Mouse (Mus musculus) spleen, adult 2 months (tissue): ENCODE measurements around the gene Srpx. TPM values are rescaled to one million over a fixed set of nuclear protein-coding genes. Genes with fewer than 3 reads are reported as not detected.

ENCODE experiments used
- DNase-seq, 2 experiments: peaks; one replicate each; pipeline versions ENCODE4 v3.0.0 to v3.0.0-alpha.2; 2012 to 2021; ENCODE audit warnings: low spot score in 2 of 2, low read depth in 1 of 2
- H3K27ac ChIP-seq: fragments of 200-500 bp; 2 replicates; pipeline ENCODE4 v1.5.1; 2012; ENCODE audit warnings: low read length, inconsistent platforms; ENCODE audit not compliant: insufficient read depth
- H3K27me3 ChIP-seq: fragments of 200-500 bp; 2 replicates; pipeline ENCODE4 v1.6.1; 2012; ENCODE audit warnings: mild to moderate bottlenecking, moderate library complexity, low read length, inconsistent platforms; ENCODE audit not compliant: control insufficient read depth, insufficient read depth
- H3K36me3 ChIP-seq: fragments of 200-500 bp; 2 replicates; pipeline ENCODE4 v1.6.1; 2012; ENCODE audit warnings: mild to moderate bottlenecking, low read length, inconsistent platforms; ENCODE audit not compliant: control insufficient read depth, insufficient read depth
- H3K4me1 ChIP-seq: fragments of 200-500 bp; 2 replicates; pipeline ENCODE4 v1.6.1; 2011; ENCODE audit warnings: inconsistent platforms; ENCODE audit not compliant: control insufficient read depth, insufficient read depth, insufficient read length
- H3K4me3 ChIP-seq: fragments of 200-500 bp; 2 replicates; pipeline ENCODE4 v1.5.1; 2011; ENCODE audit warnings: mild to moderate bottlenecking, inconsistent platforms; ENCODE audit not compliant: insufficient read depth, insufficient read length; ENCODE audit errors: extremely low read depth
- CTCF ChIP-seq: fragments of 200-500 bp; IDR thresholded peaks from 2 replicates; pipeline ENCODE4 v1.5.1; 2011; ENCODE audit warnings: mild to moderate bottlenecking, inconsistent platforms; ENCODE audit not compliant: insufficient read depth, insufficient read length, insufficient replicate concordance; ENCODE audit errors: extremely low read depth
- POLR2A ChIP-seq: fragments of 200-500 bp; IDR thresholded peaks from 2 replicates; pipeline ENCODE4 v1.6.1; 2011; ENCODE audit warnings: low read depth, low read length, inconsistent platforms
- WGBS: fragments of 180-500 bp; shearing (Covaris S2); methylation state at CpG from one replicate; pipeline ENCODE4 v1.1.7; 2018; 5-methylcytosine and 5-hydroxymethylcytosine counted together
- polyA plus RNA-seq: library from polyadenylated mRNA; depleted of rRNA; stranded (reverse); fragments of >200 nt; gene quantifications from 2 replicates; pipeline ENCODE4 v1.2.3, GENCODE M21; 2012; rRNA removed

The Srpx gene
- polyA plus RNA-seq, 1 experiment = 5.1 TPM

DNA sequence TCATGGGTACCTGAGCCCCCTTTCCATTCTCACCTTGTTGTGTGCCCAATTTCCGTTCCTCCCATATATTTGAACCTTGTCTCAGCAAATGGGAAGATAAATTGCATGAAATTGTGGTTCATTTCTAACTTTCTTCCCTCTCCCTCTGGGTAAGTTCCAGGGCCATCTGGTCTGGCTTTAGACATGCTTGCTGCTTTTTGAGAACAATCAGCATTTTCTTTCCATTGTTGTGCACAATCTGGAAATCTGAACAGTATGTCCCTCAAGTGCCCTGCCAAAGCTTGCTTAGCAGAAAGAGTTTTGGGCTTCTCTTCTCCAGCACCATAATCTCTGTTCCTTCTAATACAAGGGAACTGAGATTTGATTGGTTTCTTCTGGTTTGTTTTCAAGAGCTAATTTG is 53.7 kb downstream of the Srpx start:
- no peak for DNase-seq
- Histone ChIP-seq H3K27me3 (no peaks in the 10 kb centered on the region), H3K36me3 (no peaks in the 10 kb centered on the region), H3K4me3 (no peak overlapping the region), H3K27ac (no peak overlapping the region), H3K4me1 (no peaks in the 10 kb centered on the region)
- TF ChIP-seq CTCF = no peak
- 66% methylated on average over 1 of the region's 1 CpGs for WGBS

DNA sequence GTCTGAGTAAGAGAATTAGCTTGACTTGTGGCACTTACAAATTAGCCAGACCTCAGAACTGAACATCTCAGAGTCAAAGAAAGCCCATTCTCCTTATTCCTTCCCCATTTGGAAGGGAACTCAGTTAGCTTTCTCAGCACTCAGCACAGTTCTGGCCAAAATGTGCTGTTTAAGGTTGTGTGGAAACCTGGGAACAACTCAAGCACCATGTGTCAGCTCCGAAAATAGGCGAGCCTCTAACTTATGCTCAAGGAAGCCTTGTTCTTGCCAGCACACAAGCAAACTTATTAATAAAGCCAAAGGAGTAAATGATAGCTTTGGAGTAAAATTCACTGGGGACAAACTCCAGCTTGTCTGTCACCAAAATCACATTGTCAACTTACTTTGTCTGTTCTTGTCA is 54.1 kb downstream of the Srpx start:
- Histone ChIP-seq H3K27ac (no peak overlapping the region), H3K4me3 (no peak overlapping the region), H3K4me1 (no peaks in the 10 kb centered on the region), H3K27me3 (no peaks in the 10 kb centered on the region), H3K36me3 (no peaks in the 10 kb centered on the region)
- no peak for DNase-seq
- TF ChIP-seq POLR2A = no peak
- no peak for TF ChIP-seq CTCF
- 83% methylated on average over 2 of the region's 2 CpGs for WGBS

DNA sequence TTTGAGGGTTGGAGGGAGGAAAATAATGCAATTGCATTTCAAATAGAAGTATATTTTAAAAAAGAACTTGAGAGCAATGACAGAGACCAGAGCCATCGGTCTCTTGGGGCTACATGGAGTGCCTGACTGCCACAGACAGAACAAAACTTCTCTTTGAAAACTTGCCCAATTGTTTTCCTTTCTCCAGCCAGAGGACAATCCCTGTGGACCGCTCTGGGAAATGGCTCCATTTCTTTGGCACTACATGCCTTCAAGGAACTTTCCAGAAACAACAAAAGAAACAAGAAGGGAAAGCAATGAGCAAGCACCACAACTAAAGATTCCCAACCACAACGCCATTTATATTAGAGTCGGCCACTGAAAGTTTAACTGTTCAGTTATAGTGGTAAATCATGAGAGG is 55.3 kb downstream of the Srpx start:
- Histone ChIP-seq H3K4me1 (no peaks in the 10 kb centered on the region), H3K4me3 (no peak overlapping the region), H3K27me3 (no peaks in the 10 kb centered on the region), H3K27ac (no peak overlapping the region), H3K36me3 (no peaks in the 10 kb centered on the region)
- no peak for DNase-seq
- no peak for TF ChIP-seq CTCF
- TF ChIP-seq POLR2A = no peak
- 92% methylated on average over 4 of the region's 4 CpGs for WGBS

DNA sequence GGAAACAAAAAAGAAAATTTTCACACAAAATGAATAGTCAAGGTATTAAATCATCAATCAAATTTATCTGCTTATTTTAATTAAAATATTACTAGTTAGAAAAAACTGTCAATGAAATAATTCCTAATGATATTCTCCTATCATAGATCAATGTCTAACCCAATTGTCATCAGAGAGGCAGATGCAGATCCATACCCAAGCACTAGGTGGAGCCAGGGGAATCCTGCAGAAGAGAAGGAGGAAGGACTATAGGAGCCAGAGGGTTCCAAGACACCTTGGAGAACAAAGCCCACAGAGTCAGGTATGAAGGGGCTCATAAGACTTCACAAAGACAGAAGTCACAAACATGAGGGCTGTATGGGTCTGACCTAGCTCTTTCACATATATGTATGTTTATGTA is 82.8 kb downstream of the Srpx start:
- TF ChIP-seq POLR2A (no peak), CTCF (no peak)
- Histone ChIP-seq H3K27ac (no peak overlapping the region), H3K4me1 (no peaks in the 10 kb centered on the region)

DNA sequence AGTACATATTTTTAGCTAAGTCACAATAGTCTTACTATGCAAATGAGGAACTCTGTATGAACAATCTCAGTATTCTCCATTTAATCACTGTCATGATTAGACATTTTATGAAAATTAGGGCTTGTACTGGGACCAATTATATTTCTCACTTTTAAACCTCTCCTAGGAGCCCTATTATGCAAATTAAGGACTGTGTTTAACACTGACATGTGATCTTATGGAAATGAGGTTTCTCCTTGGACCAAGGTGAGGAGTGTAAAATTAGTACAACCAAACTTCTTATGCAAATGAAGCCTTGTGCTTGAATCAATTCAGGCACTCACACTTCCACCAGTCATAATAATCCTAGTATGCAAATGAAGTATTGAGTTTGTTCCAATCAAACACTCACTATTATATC is 107.3 kb downstream of the Srpx start:
- no peak overlapping the region for H3K27ac ChIP-seq
- TF ChIP-seq POLR2A (no peak), CTCF (no peak)
- no peaks in the 10 kb centered on the region for H3K27me3 ChIP-seq
- no peaks in the 10 kb centered on the region for H3K36me3 ChIP-seq
- H3K4me3 ChIP-seq = no peak overlapping the region
- no peaks in the 10 kb centered on the region for H3K4me1 ChIP-seq
- DNase-seq = no peak

More for the DNA sequence above, 82.8 kb downstream of the Srpx start:
- H3K36me3 ChIP-seq = no peaks in the 10 kb centered on the region
- DNase-seq = no peak
- no peaks in the 10 kb centered on the region for H3K27me3 ChIP-seq
- no peak overlapping the region for H3K4me3 ChIP-seq

DNA sequence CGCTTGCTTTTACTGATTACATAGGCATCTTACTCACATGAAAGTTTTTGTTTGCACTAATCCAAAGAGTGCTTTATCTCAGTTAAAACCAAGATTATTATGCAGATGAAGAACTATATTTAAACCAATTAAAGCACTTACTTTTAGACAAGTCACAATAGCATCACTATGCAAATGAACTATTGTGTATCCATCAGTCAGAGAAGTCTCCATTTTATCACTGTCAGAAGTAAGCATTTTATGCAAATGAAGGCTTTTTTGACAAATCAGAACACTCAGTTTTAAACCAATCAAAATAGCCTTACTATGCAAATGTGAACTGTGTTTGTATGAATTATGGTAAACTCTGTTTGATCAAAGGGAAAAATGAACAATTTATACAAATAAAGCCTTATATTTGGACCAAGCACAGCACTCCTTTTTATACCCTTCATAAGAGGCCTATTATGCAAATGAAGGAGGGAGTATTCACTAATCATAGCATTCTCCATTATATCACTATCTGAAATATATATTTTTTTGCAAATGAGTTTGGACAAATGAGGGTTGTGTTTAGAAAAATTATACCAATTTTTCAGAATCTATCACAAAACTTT is 109.7 kb downstream of the Srpx start:
- DNase-seq = no peak
- Histone ChIP-seq H3K27ac (no peak overlapping the region), H3K4me3 (no peak overlapping the region), H3K4me1 (no peaks in the 10 kb centered on the region), H3K27me3 (no peaks in the 10 kb centered on the region), H3K36me3 (no peaks in the 10 kb centered on the region)
- no peak for TF ChIP-seq POLR2A
- WGBS = 92% methylated on average over 1 of the region's 1 CpGs

DNA sequence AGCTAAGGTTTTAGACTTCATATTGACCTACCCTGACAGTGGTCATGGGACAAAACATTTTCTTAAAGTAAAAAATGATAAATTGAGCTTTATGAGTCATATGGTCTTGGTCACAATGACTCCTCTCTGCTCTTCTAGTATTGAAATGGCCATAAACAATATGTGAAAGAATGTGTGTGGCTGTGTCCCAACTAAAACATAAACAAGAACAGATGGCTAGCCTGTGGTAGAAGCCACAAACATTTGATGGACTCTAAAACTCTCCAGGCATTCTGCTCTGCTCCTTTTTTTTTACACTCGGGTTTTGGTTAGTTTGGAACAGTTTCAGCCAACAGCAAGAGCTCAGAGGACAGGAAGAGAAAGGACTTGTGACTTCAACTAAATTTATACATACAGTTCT is 111.6 kb downstream of the Srpx start:
- TF ChIP-seq POLR2A (no peak), CTCF (no peak)
- no peak overlapping the region for H3K4me3 ChIP-seq
- no peaks in the 10 kb centered on the region for H3K36me3 ChIP-seq
- no peak overlapping the region for H3K27ac ChIP-seq
- no peaks in the 10 kb centered on the region for H3K4me1 ChIP-seq
- 40% methylated on average over 1 of the region's 1 CpGs for WGBS
- no peaks in the 10 kb centered on the region for H3K27me3 ChIP-seq
- DNase-seq = no peak

DNA sequence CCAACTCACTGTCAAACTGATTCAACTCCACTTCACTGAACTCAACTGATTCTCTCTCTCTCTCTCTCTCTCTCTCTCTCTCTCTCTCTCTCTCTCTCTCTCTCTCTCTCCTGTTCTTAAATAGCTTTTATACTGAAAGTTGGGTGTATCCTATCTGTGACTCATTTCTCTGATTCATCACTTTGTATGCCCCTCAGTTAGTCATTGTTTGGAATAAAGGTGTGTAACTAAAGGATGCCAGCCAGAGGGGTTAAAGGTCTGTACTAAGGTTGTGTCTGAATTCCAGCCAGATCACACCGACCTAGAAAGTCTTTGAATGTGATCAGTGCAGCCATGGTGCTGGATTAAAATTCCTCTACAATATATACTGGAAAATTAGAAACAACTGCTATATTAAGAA is 116.8 kb downstream of the Srpx start:
- Histone ChIP-seq H3K27ac (no peak overlapping the region), H3K4me1 (no peaks in the 10 kb centered on the region), H3K4me3 (no peak overlapping the region), H3K36me3 (no peaks in the 10 kb centered on the region), H3K27me3 (no peaks in the 10 kb centered on the region)
- DNase-seq = no peak
- TF ChIP-seq CTCF = no peak
- TF ChIP-seq POLR2A = no peak
- 70% methylated on average over 1 of the region's 1 CpGs for WGBS

Other genes with a start within 250 kb of the Srpx start
- gene Sytl5, start 232.1 kb downstream of the Srpx start, polyA plus RNA-seq = not detected in 2 replicates
- gene Rpgr, start 99.2 kb upstream of the Srpx start, polyA plus RNA-seq = 0.25 and 0.47 TPM in 2 replicates
- gene Otc, start 134.6 kb upstream of the Srpx start, polyA plus RNA-seq = not detected in 2 replicates